Mouse (Mus musculus): ENCODE measurements at regions not wholly inside any gene's neighbourhood (a gene's known extent, or its start where the extent isn't known, plus 50 kb on each side); places are given as distances from the start of the nearest gene placed in this dataset.

DNA sequence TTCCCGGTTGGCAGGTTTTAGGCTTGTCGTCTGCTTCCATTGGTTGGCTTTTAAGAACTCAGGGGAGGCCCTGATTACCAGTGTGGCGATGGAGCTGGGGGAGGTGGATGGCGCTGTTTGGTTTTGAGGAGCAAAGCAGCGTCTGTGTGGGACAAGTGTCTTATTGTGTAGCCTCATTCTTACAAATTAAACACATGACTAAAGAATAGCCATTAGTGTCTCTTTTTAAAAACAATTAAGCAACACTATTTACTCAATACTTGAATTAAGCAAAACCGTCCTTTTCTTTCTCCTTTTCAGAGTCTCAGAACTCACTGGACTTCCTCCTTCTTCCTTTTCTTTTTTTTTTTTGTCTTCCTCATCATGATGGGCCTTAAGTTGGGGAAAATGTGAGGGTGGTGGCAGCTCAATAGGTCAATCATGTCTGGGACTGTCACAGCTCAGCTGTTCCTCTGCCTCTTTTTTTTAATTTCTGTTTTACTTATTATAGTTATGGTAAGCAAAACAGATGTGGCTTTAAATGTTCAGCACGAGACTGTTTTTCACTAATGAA lies 89.1 kb downstream of the Kcnrg start:
- TF ChIP-seq TCF12 (IDR thresholded peaks at IDR 0.05; ENCODE audit: low read depth, low read length) (no peak), MAX (IDR thresholded peaks at IDR 0.05; ENCODE audit: low read length) (no peak), POLR2A (IDR thresholded peaks at IDR 0.05; ENCODE audit: control insufficient read depth in 1 of 2, insufficient read depth in 1 of 2, low read depth in 1 of 2, low read length in 2 of 2, poor library complexity in 1 of 2) (no peak), HCFC1 (IDR thresholded peaks at IDR 0.05; ENCODE audit: low read depth, low read length) (no peak)

All from MEL (cell line).